16 mouse cellular contexts compared by ENCODE assay signal in the genomic region with DNA sequence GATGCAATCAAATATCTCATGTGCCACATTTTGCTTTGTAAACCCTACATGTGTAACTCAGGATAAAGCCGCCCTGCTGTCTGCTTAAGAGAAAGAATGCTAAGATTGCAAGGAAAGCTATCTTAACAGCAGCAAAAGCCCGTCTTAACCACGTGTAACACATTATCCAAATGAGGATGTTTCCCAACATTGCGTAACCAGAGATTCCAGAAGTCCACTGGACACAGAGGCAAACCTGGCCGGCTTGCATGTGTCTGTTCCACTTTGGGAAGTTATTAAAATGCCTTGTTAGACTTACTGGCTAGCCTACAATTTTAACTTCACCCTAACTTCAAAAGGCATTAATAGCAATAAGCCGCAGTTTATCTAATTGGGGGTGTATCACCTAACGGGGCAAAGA. TPM values are rescaled to one million over a fixed set of nuclear protein-coding genes. Genes with fewer than 3 reads are reported as not detected.
DNase-seq lines count a peak whose midpoint lies in the region; ATAC-seq and TF ChIP-seq lines count a peak whose summit lies in the region.
"Had no signal": no experiment of that assay in that cellular context is flagged by ENCODE, and none has a peak within 500 bp of the region (broad histone marks: within the 10 kb centered on the region; RNA-seq: fewer than 3 reads in every experiment).

No protein-coding gene starts in this region.

- 67% methylated on average over 7 of the region's 7 CpGs for WGBS in kidney, embryonic 14.5 days
- 64% methylated on average over 7 of the region's 7 CpGs for WGBS in kidney, postnatal 0 days

- no peak overlapping the region for H3K4me2 ChIP-seq in kidney, embryonic 14.5 days (replicated peaks; ENCODE audit: low read depth, low read length)
- no peak overlapping the region for H3K4me2 ChIP-seq in kidney, postnatal 0 days (ENCODE audit: low read length)
- H3K4me2 ChIP-seq: heart, embryonic 15.5 days; limb, embryonic 12.5 days; neural tube, embryonic 15.5 days had no signal

- no peak for ATAC-seq in kidney, embryonic 14.5 days (ENCODE audit: low FRiP score, low TSS enrichment)
- no peak for ATAC-seq in kidney, postnatal 0 days (replicated peaks; ENCODE audit: low FRiP score, low read depth)

- no peak for TF ChIP-seq CTCF in kidney, postnatal 0 days (IDR thresholded peaks at IDR 0.05; ENCODE audit: low read depth)

- peak; percentile 68 for DNase-seq in kidney, adult 11 months
- peak; percentile 20 for DNase-seq in lung, postnatal 25 days (ENCODE audit: low spot score)
- no peak for DNase-seq in lung, postnatal 4 days
- DNase-seq in kidney, postnatal 0 days (ENCODE audit: low spot score), result peak; percentile 33
- DNase-seq in yolk sac, embryonic 10.5 days (ENCODE audit: low spot score), result peak; percentile 71
- DNase-seq in thymus, postnatal 14 days, result no peak
- DNase-seq in right cerebral cortex, adult 2 months (ENCODE audit: low spot score in 2 of 2), result no peak
- DNase-seq: B cell, adult 2 months; embryo, embryonic 11 days; lung, postnatal 10 days had no signal

- H3K4me1 ChIP-seq in kidney, embryonic 14.5 days (ENCODE audit: control insufficient read depth, insufficient read depth, low read length), result peaks cover 9% of the 10 kb centered on the region
- H3K4me1 ChIP-seq in kidney, postnatal 0 days (replicated peaks; ENCODE audit: insufficient read depth, low read length), result peaks cover 9% of the 10 kb centered on the region

- H3K4me3 ChIP-seq in kidney, embryonic 14.5 days (ENCODE audit: low read length), result no peak overlapping the region
- no peak overlapping the region for H3K4me3 ChIP-seq in kidney, postnatal 0 days (replicated peaks; ENCODE audit: low read depth, low read length)
- H3K4me3 ChIP-seq: heart, embryonic 15.5 days; limb, embryonic 12.5 days; midbrain, embryonic 10.5 days; neural tube, embryonic 15.5 days had no signal

- H3K27ac ChIP-seq in kidney, embryonic 14.5 days (ENCODE audit: low read depth, low read length), result no peak overlapping the region
- no peak overlapping the region for H3K27ac ChIP-seq in kidney, postnatal 0 days
- H3K27ac ChIP-seq: heart, embryonic 15.5 days; hindbrain, postnatal 0 days; limb, embryonic 12.5 days; midbrain, embryonic 10.5 days; neural tube, embryonic 15.5 days had no signal

- H3K9ac ChIP-seq in kidney, embryonic 14.5 days (ENCODE audit: low read depth, low read length), result no peak overlapping the region
- H3K9ac ChIP-seq in kidney, postnatal 0 days (ENCODE audit: low read depth, low read length), result no peak overlapping the region
- H3K9ac ChIP-seq: heart, embryonic 15.5 days; limb, embryonic 12.5 days; neural tube, embryonic 15.5 days had no signal

- H3K27me3 ChIP-seq in kidney, embryonic 14.5 days (ENCODE audit: control insufficient read depth, insufficient read depth, low read length), result peaks cover 6% of the 10 kb centered on the region; the same call in 1 of the 2 replicates
- H3K27me3 ChIP-seq in kidney, postnatal 0 days (ENCODE audit: insufficient read depth, low read length), result no peaks in the 10 kb centered on the region
- H3K27me3 ChIP-seq: heart, embryonic 15.5 days had no signal

- no peaks in the 10 kb centered on the region for H3K36me3 ChIP-seq in kidney, embryonic 14.5 days (ENCODE audit: control insufficient read depth, insufficient read depth, low read length)
- no peaks in the 10 kb centered on the region for H3K36me3 ChIP-seq in kidney, postnatal 0 days (ENCODE audit: insufficient read depth, low read length)
- H3K36me3 ChIP-seq: heart, embryonic 15.5 days; limb, embryonic 12.5 days; midbrain, embryonic 10.5 days; neural tube, embryonic 15.5 days had no signal

- no peaks in the 10 kb centered on the region for H3K9me3 ChIP-seq in kidney, embryonic 14.5 days (ENCODE audit: control insufficient read depth, low read length)
- H3K9me3 ChIP-seq in kidney, postnatal 0 days (replicated peaks; ENCODE audit: low read length), result no peaks in the 10 kb centered on the region
- H3K9me3 ChIP-seq: heart, embryonic 15.5 days; limb, embryonic 12.5 days; midbrain, embryonic 10.5 days; neural tube, embryonic 15.5 days had no signal

RNA-seq across cellular contexts. Expression of a gene that starts 47.5 kb away (rescaled TPM):
- 1.2 TPM in 2 replicates for polyA plus RNA-seq in kidney, embryonic 14.5 days (2014; fragmentation: Nextera tagmentation; extraction: Ambion mirVana)
- 1.8 and 2.1 TPM in 2 replicates for polyA plus RNA-seq in kidney, postnatal 0 days (2015; fragmentation: Nextera tagmentation; extraction: Ambion mirVana)

Comparison
In these comparisons a context has a peak if more than half of its experiments do, and no peak if none do; other contexts are left out.
1. DNase-seq: peak in kidney, adult 11 months (single experiment), lung, postnatal 25 days (single experiment), kidney, postnatal 0 days (single experiment) and yolk sac, embryonic 10.5 days (single experiment); none in lung, postnatal 4 days (0 of 2), thymus, postnatal 14 days (single experiment) and right cerebral cortex, adult 2 months (0 of 2).